Mouse (Mus musculus) heart, postnatal 25 days (tissue): ENCODE measurements at regions not wholly inside any gene's neighbourhood (a gene's known extent, or its start where the extent isn't known, plus 50 kb on each side); places are given as distances from the start of the nearest gene placed in this dataset.

Experiments used
- DNase-seq: peaks from one replicate; pipeline ENCODE4 v3.0.0; 2022; ENCODE audit warnings: low spot score
- intact Hi-C: fragments of 180-260 bp; cut with DNase I; formaldehyde crosslinking; loops from one replicate; pipeline ENCODE4 v1.15.1; 2025

DNA sequence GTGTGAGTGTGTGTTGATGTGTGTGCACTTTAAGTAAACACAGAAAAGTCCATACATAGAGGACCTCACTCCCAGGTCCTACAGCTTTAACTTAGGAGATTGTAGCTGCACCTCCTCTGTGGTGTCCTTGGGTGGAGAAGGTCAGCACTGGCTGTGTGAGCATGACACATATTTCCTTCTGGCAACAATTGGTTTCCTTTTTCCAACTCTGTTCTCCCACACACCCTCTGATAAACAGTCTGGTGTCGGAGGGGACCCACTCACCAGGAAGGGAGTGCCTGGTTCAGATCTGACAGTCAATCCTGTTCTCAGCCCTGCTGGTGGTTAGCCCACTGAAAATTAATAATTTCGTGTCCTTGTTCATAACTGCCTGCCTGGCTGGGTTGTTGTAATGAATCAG lies 276.7 kb downstream of the Ccdc91 start:
- DNase-seq: peak; percentile 39
- intact Hi-C loops: loop anchor here (5.0 kb wide), 1 partner anchor 55 kb away; no protein-coding TSS in a partner anchor

- intact Hi-C loops: loop anchor here (5.0 kb wide), 1 partner anchor 53 kb away; no protein-coding TSS in a partner anchor
Observed at GRCm38 (mm10) chr6:147753828-147754227, 278.2 kb downstream of the Ccdc91 start.

GRCm38 (mm10) chr6:147755750-147756523 lies 280.3 kb downstream of the Ccdc91 start:
- DNase-seq: no peak
- intact Hi-C loops: no loop called here

More at GRCm38 (mm10) chr6:147753828-147754227, 278.2 kb downstream of the Ccdc91 start:
- DNase-seq: no peak

- DNase-seq: no peak
- intact Hi-C loops: no loop called here
Observed at GRCm38 (mm10) chr6:147759485-147759884, 283.9 kb downstream of the Ccdc91 start.

DNA sequence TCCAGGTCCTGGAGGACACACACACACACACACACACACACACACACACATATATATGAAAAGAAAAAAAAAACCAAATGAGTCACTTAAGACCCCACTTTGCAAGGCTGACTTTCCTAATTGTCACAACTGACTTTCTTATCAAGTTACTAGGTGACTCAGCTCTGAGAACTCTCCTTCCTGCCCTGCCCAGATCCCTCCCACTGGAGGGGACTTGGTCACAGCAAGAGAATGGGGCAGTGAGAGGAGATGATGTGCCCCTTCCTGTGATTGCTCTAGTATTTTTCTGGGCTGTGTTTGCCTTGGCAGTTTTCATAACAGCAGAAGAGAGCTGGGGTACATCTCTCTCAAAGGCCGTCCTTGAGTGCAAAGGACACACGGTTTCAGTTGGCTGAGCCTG lies 284.5 kb downstream of the Ccdc91 start:
- DNase-seq: no peak
- intact Hi-C loops: no loop called here

GRCm38 (mm10) chr6:147765241-147765640 lies 281.8 kb upstream of the Far2 start:
- no peak for DNase-seq
- intact Hi-C loops: no loop called here

GRCm38 (mm10) chr6:147769180-147769579 lies 277.9 kb upstream of the Far2 start:
- no peak for DNase-seq
- intact Hi-C loops: no loop called here

- intact Hi-C loops: no loop called here
- DNase-seq: no peak
Observed at GRCm38 (mm10) chr6:147770034-147770433, 277.0 kb upstream of the Far2 start.

GRCm38 (mm10) chr6:147771411-147771810 lies 275.6 kb upstream of the Far2 start:
- DNase-seq: peak; percentile 21
- intact Hi-C loops: no loop called here

DNA sequence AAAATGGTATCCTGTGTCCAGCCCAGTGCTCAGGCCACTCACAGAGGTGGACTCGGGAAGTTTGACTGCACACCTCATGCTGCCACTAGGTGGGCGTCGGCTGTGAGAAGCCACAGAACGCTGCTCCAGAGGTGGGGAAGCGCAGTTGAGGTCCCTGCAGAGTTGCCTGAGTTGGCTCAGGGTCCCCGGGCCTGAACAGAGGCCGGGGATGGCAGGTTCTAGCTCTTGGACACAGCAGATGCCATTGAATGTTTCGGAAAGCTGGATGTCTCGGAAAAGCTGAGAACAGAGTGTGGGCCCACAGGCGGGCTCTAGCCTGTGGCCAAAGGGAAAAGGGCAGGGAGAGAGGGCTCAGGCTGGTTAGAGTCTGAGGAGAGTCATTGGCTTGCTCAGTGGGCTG lies 273.2 kb upstream of the Far2 start:
- intact Hi-C loops: no loop called here

GRCm38 (mm10) chr6:147774626-147775025 lies 272.4 kb upstream of the Far2 start:
- DNase-seq: no peak
- intact Hi-C loops: no loop called here

More for the DNA sequence above, 273.2 kb upstream of the Far2 start:
- no peak for DNase-seq

DNA sequence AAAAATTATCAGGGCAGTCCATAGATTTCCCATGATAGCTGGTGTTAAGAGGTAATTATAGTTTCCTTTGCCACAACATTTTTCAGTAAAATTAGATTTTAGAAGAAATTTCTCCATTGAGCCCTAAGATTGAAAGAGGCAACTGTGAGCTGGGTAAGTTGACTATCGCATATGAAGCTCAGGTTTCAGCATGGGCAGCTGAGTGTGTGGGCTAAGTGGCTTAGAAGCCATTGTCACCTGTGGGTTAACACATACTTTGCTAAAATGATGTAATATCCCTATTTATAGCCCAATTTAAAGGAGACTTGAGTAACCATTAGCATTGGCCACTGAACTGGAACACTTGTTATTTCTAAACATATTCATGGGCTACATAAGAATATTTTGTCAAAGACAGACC lies 267.6 kb upstream of the Far2 start:
- intact Hi-C loops: no loop called here
- DNase-seq: no peak

DNA sequence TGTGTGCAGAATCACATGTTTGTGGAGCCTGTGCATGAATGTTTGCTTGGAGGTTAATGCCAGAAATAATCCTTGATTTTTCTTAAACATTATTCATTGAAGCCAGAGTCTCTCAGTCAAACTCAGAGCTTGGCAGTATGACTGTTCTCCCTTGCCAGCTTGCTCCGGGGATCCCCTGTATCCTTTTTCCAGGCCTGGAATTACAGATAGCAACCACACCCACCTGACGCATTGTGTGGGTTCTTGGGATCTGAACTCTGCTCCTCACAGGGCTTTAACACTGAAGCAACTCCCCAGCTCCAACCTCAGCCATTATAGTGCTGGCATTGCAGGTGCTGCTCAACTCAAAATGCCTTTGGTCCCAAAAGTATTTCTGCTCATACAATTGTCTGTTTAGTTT lies 262.8 kb upstream of the Far2 start:
- no peak for DNase-seq
- intact Hi-C loops: no loop called here

GRCm38 (mm10) chr6:147784854-147785253 lies 262.2 kb upstream of the Far2 start:
- intact Hi-C loops: no loop called here
- no peak for DNase-seq

GRCm38 (mm10) chr6:147788095-147788494 lies 259.0 kb upstream of the Far2 start:
- intact Hi-C loops: no loop called here
- DNase-seq: no peak

- intact Hi-C loops: no loop called here
- DNase-seq: no peak
Observed at GRCm38 (mm10) chr6:147789112-147789511, 257.9 kb upstream of the Far2 start.

DNA sequence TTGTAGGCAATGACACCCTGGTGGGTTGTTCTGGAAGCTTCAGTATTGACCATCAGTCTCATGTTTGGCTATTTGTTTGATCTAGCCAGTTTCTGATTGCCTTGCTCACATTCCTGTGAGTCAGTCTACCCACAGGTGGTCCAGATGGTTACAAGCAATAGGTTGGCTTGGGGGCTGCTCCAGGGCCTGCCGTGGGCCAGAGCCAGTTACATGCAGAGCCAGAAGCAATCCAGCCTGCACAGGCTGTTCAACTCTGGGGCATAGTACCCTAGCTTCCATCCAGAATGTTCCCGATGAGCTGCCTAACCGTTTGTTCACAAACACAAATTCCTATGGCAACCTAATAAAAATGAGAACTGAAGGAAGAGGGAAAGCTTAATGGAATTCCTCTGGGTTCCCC lies 253.2 kb upstream of the Far2 start:
- intact Hi-C loops: no loop called here
- no peak for DNase-seq

GRCm38 (mm10) chr6:147794351-147794750 lies 252.7 kb upstream of the Far2 start:
- intact Hi-C loops: no loop called here
- no peak for DNase-seq

GRCm38 (mm10) chr6:147799009-147799727 lies 247.9 kb upstream of the Far2 start:
- DNase-seq: no peak
- intact Hi-C loops: no loop called here

GRCm38 (mm10) chr6:147799861-147800260 lies 247.2 kb upstream of the Far2 start:
- intact Hi-C loops: no loop called here
- DNase-seq: no peak

GRCm38 (mm10) chr6:147800846-147801245 lies 246.2 kb upstream of the Far2 start:
- intact Hi-C loops: no loop called here
- DNase-seq: no peak
